In genomic region chr3:137715946-137716345, GRCm38 (mm10) we compare ENCODE assay signal across 21 mouse cellular contexts. TPM values are rescaled to one million over a fixed set of nuclear protein-coding genes. Genes with fewer than 3 reads are reported as not detected.
A peak's percentile ranks its signal among the peaks of the same experiment; 100 is the strongest.
DNase-seq lines count a peak whose midpoint lies in the region; ATAC-seq and TF ChIP-seq lines count a peak whose summit lies in the region.
"Had no signal": no experiment of that assay in that cellular context is flagged by ENCODE, and none has a peak within 500 bp of the region (broad histone marks: within the 10 kb centered on the region; RNA-seq: fewer than 3 reads in every experiment).

No protein-coding gene starts in this region.

- no peak overlapping the region for H3K27ac ChIP-seq in limb, embryonic 14.5 days (replicated peaks; ENCODE audit: low read depth, low read length)
- H3K27ac ChIP-seq in limb, embryonic 10.5 days: no peak overlapping the region
- peak overlapping the region; percentile 37; the same call in 1 of the 2 replicates for H3K27ac ChIP-seq in kidney, embryonic 15.5 days
- H3K27ac ChIP-seq: forebrain, embryonic 12.5 days; hindbrain, embryonic 12.5 days; limb, embryonic 13.5 days; macrophage had no signal

- H3K36me3 ChIP-seq in limb, embryonic 14.5 days (ENCODE audit: control insufficient read depth, insufficient read depth, low read length): no peaks in the 10 kb centered on the region
- no peaks in the 10 kb centered on the region for H3K36me3 ChIP-seq in limb, embryonic 10.5 days
- H3K36me3 ChIP-seq in kidney, embryonic 15.5 days: no peaks in the 10 kb centered on the region
- H3K36me3 ChIP-seq: forebrain, embryonic 12.5 days; hindbrain, embryonic 12.5 days; limb, embryonic 13.5 days had no signal

- H3K4me2 ChIP-seq in limb, embryonic 14.5 days (replicated peaks; ENCODE audit: low read depth, low read length, severe bottlenecking): no peak overlapping the region
- H3K4me2 ChIP-seq in kidney, embryonic 15.5 days: no peak overlapping the region
- H3K4me2 ChIP-seq: forebrain, embryonic 12.5 days; hindbrain, embryonic 12.5 days; limb, embryonic 13.5 days had no signal

- no peaks in the 10 kb centered on the region for H3K27me3 ChIP-seq in limb, embryonic 14.5 days (ENCODE audit: control insufficient read depth, insufficient read depth, low read length)
- H3K27me3 ChIP-seq in limb, embryonic 10.5 days (ENCODE audit: low read depth, poor library complexity, severe bottlenecking): no peaks in the 10 kb centered on the region
- no peaks in the 10 kb centered on the region for H3K27me3 ChIP-seq in kidney, embryonic 15.5 days
- H3K27me3 ChIP-seq: forebrain, embryonic 12.5 days; hindbrain, embryonic 12.5 days; limb, embryonic 13.5 days had no signal

- WGBS in limb, embryonic 14.5 days: 49% methylated on average over 2 of the region's 2 CpGs
- WGBS in limb, embryonic 10.5 days: 68% methylated on average over 2 of the region's 2 CpGs
- WGBS in kidney, embryonic 15.5 days: 12% methylated on average over 2 of the region's 2 CpGs

- no peak for ATAC-seq in limb, embryonic 14.5 days (ENCODE audit: low FRiP score, low read depth)
- ATAC-seq in kidney, embryonic 15.5 days (replicated peaks; ENCODE audit: low FRiP score): peak; percentile 89

- H3K4me3 ChIP-seq in limb, embryonic 14.5 days (replicated peaks; ENCODE audit: low read length): no peak overlapping the region
- H3K4me3 ChIP-seq in limb, embryonic 10.5 days: no peak overlapping the region
- no peak overlapping the region for H3K4me3 ChIP-seq in kidney, embryonic 15.5 days (replicated peaks)
- H3K4me3 ChIP-seq: forebrain, embryonic 12.5 days; hindbrain, embryonic 12.5 days; limb, embryonic 13.5 days had no signal

- H3K9ac ChIP-seq in limb, embryonic 14.5 days (ENCODE audit: low read depth, low read length, severe bottlenecking): no peak overlapping the region
- no peak overlapping the region for H3K9ac ChIP-seq in kidney, embryonic 15.5 days
- H3K9ac ChIP-seq: forebrain, embryonic 12.5 days; hindbrain, embryonic 12.5 days; limb, embryonic 13.5 days had no signal

- TF ChIP-seq POLR2A in limb, embryonic 14.5 days (IDR thresholded peaks at IDR 0.05; ENCODE audit: borderline replicate concordance, extremely low read depth, insufficient read depth, insufficient read length): no peak

- peak; percentile 13 for DNase-seq in limb, embryonic 14.5 days (ENCODE audit: low spot score)
- DNase-seq in limb, embryonic 10.5 days (ENCODE audit: low spot score): no peak
- DNase-seq in adrenal gland, postnatal 36 days: peak; percentile 13 to 44
- DNase-seq in thymus, postnatal 4 days: no peak
- no peak for DNase-seq in left cerebral cortex, postnatal 14 days (ENCODE audit: low spot score in 2 of 2)
- DNase-seq in layer of hippocampus, postnatal 36 days: no peak
- DNase-seq: cerebellum, adult 8-10 months; midbrain, embryonic 14.5 days; right cerebral cortex, postnatal 14 days had no signal

- no peaks in the 10 kb centered on the region for H3K9me3 ChIP-seq in limb, embryonic 14.5 days (ENCODE audit: control insufficient read depth, low read length)
- H3K9me3 ChIP-seq in limb, embryonic 10.5 days (replicated peaks): no peaks in the 10 kb centered on the region
- no peaks in the 10 kb centered on the region for H3K9me3 ChIP-seq in kidney, embryonic 15.5 days (replicated peaks)
- H3K9me3 ChIP-seq: forebrain, embryonic 12.5 days; hindbrain, embryonic 12.5 days; limb, embryonic 13.5 days had no signal

- no peaks in the 10 kb centered on the region for H3K4me1 ChIP-seq in limb, embryonic 14.5 days (ENCODE audit: control insufficient read depth, insufficient read depth, low read length)
- no peaks in the 10 kb centered on the region for H3K4me1 ChIP-seq in limb, embryonic 10.5 days
- peaks cover 12% of the 10 kb centered on the region for H3K4me1 ChIP-seq in kidney, embryonic 15.5 days
- H3K4me1 ChIP-seq: hindbrain, embryonic 12.5 days; limb, embryonic 13.5 days had no signal

- intact Hi-C loops in left cerebral cortex, postnatal 14 days (cut with DNase I): no loop called here

RNA-seq across cellular contexts. Expression of gene Gm21962, which starts 44.6 kb away (rescaled TPM):
- polyA plus RNA-seq in limb, embryonic 14.5 days (2012; rRNA removed): not detected in 2 replicates
- polyA plus RNA-seq in limb, embryonic 14.5 days (2014; fragmentation: Nextera tagmentation; extraction: Ambion mirVana): not detected in 2 replicates
- not detected in 2 replicates for polyA plus RNA-seq in limb, embryonic 10.5 days (2016; fragmentation: Nextera tagmentation; extraction: Ambion mirVana)
- not detected for total RNA-seq in adrenal gland, postnatal 36 days (2021)
- polyA plus RNA-seq in kidney, embryonic 15.5 days (2015; fragmentation: Nextera tagmentation; extraction: Ambion mirVana): not detected in 2 replicates
- not detected for total RNA-seq in left cerebral cortex, postnatal 14 days (2021)
- total RNA-seq in layer of hippocampus, postnatal 36 days (2021): not detected
- total RNA-seq: gastrocnemius, postnatal 4 days; layer of hippocampus, postnatal 10 days had no signal
- polyA plus RNA-seq: forebrain, embryonic 12.5 days; heart, postnatal 0 days; hindbrain, embryonic 12.5 days; intestine, embryonic 14.5 days; limb, embryonic 13.5 days; liver, embryonic 16.5 days; macrophage; midbrain, embryonic 14.5 days; testis, adult 2 months; urinary bladder, adult 2 months had no signal

Comparison
In these comparisons a context has a peak if more than half of its experiments do, and no peak if none do; other contexts are left out.
1. DNase-seq: peak in limb, embryonic 14.5 days (single experiment) and adrenal gland, postnatal 36 days (2 of 2); none in limb, embryonic 10.5 days (single experiment), thymus, postnatal 4 days (single experiment), left cerebral cortex, postnatal 14 days (0 of 2) and layer of hippocampus, postnatal 36 days (0 of 2).